Mouse (Mus musculus) small intestine, adult 2 months (tissue): ENCODE results near the gene Pou5f1.
A peak's percentile ranks its signal among the peaks of the same experiment; 100 is the strongest.

Experiments used
- CTCF ChIP-seq: fragments of 200-500 bp; IDR thresholded peaks from 2 replicates; pipeline ENCODE4 v1.5.1; 2012; ENCODE audit warnings: low read depth, mild to moderate bottlenecking, control low read depth, inconsistent platforms, low read length, moderate library complexity, mixed read lengths; ENCODE audit not compliant: insufficient replicate concordance, insufficient read length; ENCODE audit errors: extremely low read depth
- POLR2A ChIP-seq: fragments of 200-500 bp; IDR thresholded peaks from 2 replicates; pipeline ENCODE4 v1.6.1; 2012; ENCODE audit warnings: low read depth, mild to moderate bottlenecking, control low read depth, inconsistent platforms, low read length, moderate library complexity

GRCm38 (mm10) chr17:35469842-35470751 lies 35.7 kb upstream of the Pou5f1 start, which contains the start of gene H2-Q10:
- TF ChIP-seq POLR2A = peak; percentile 6; the same call in 1 of the 2 replicates
- TF ChIP-seq CTCF = no peak
